In the genomic region with DNA sequence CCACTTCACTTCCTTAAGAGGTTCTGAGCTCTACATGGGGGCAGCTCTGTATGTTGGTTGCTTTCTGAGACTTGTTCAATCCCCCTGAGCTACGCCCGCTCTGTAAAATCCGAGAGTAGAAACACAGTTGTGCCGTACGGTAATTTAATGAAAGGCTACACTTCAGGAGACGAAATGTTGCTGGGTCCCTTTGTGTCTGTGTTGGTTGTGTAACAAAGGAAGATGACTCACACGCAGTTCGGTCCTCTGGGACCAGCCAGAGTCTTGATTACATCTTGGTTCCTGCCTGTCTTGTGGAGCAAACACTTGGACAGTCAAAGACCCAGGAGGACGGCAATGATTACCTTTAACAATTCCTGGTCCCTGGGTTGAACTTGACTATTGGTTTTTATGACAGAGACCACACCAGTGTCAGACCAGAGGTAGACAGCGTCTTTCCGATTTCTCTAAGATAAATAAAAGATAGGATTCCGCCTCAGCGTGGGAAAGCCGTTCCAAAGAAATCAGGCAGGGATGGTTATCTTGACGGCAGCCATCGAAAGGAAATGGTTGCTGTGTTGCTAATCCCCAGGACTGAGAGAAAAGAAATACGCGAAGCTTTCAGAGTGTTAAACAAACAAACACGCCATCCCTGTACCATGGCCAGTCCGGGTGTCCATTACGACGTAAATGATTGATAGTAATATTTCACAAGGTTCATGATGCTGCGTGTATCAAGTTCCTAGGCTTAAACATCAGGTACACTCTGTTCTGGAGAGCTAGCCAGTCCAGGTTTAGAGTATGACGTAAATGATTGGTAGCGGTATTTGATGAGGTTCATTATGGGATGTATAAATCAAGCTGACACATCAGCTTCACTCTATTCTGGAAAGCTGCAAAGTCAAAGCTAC, we compare ENCODE assay signal across 9 mouse cellular contexts. TPM values are rescaled to one million over a fixed set of nuclear protein-coding genes. Genes with fewer than 3 reads are reported as not detected.
DNase-seq lines count a peak whose midpoint lies in the region; ATAC-seq and TF ChIP-seq lines count a peak whose summit lies in the region.
"Had no signal": no experiment of that assay in that cellular context is flagged by ENCODE, and none has a peak within 500 bp of the region (broad histone marks: within the 10 kb centered on the region; RNA-seq: fewer than 3 reads in every experiment).

No protein-coding gene starts in this region.

- DNase-seq in kidney, adult 2 months: peak; percentile 34
- DNase-seq in kidney, postnatal 14 days: no peak
- peak; percentile 55 to 63 for DNase-seq in heart, adult 2 months
- no peak for DNase-seq in layer of hippocampus, postnatal 25 days (ENCODE audit: extremely low spot score in 1 of 2, low spot score in 1 of 2)
- DNase-seq in embryo, embryonic 11 days: no peak
- no peak for DNase-seq in testis, postnatal 14 days (ENCODE audit: low spot score)

- no peaks in the 10 kb centered on the region for H3K36me3 ChIP-seq in kidney, adult 2 months (ENCODE audit: control insufficient read depth, insufficient read depth, low read length)
- no peaks in the 10 kb centered on the region for H3K36me3 ChIP-seq in heart, adult 2 months (ENCODE audit: control insufficient read depth, insufficient read depth, low read length)
- no peaks in the 10 kb centered on the region for H3K36me3 ChIP-seq in limb, embryonic 13.5 days

- H3K27me3 ChIP-seq in kidney, adult 2 months (replicated peaks; ENCODE audit: control insufficient read depth, insufficient read depth, low read length): no peaks in the 10 kb centered on the region
- 0 out of 2 replicates have a peak, but pooled peaks cover 1% of the 10 kb centered on the region for H3K27me3 ChIP-seq in heart, adult 2 months (ENCODE audit: control insufficient read depth, insufficient read depth, low read length)
- H3K27me3 ChIP-seq in limb, embryonic 13.5 days: no peaks in the 10 kb centered on the region; the same call in 1 of the 2 replicates
- H3K27me3 ChIP-seq: CH12.LX had no signal

- WGBS in kidney, adult 2 months: 38% methylated on average over 25 of the region's 25 CpGs
- WGBS in heart, adult 2 months: 32% methylated on average over 25 of the region's 25 CpGs
- WGBS in limb, embryonic 13.5 days: 64% methylated on average over 25 of the region's 25 CpGs

- TF ChIP-seq CTCF in kidney, adult 2 months (conservative IDR thresholded peaks at IDR 0.05; ENCODE audit: insufficient read depth, insufficient read length, low read depth, low read length): no peak
- TF ChIP-seq CTCF in heart, adult 2 months (IDR thresholded peaks at IDR 0.05): no peak

- TF ChIP-seq EP300 in heart, adult 2 months (IDR thresholded peaks at IDR 0.05; ENCODE audit: insufficient read depth, low read depth, low read length): peak; percentile 73

- peaks cover 3% of the 10 kb centered on the region; the same call in 1 of the 2 replicates for H3K4me1 ChIP-seq in kidney, adult 2 months (ENCODE audit: control insufficient read depth, insufficient read depth, low read length)
- H3K4me1 ChIP-seq in heart, adult 2 months (ENCODE audit: control insufficient read depth, insufficient read depth, low read length): peaks cover 3% of the 10 kb centered on the region; the same call in 1 of the 2 replicates
- peaks cover 17% of the 10 kb centered on the region for H3K4me1 ChIP-seq in limb, embryonic 13.5 days

- peak overlapping the region; percentile 43 for H3K4me2 ChIP-seq in limb, embryonic 13.5 days (replicated peaks)

- ATAC-seq in limb, embryonic 13.5 days (ENCODE audit: low FRiP score, low read depth): peak; percentile 78; the same call in 1 of the 2 replicates
- ATAC-seq in neutrophil, adult 5-6 weeks (ENCODE audit: extremely low read depth, insufficient number of reproducible peaks, low FRiP score, poor library complexity, severe bottlenecking): peak; percentile 65

- no peak overlapping the region for H3K4me3 ChIP-seq in kidney, adult 2 months (ENCODE audit: insufficient read depth, low read depth, low read length)
- peak overlapping the region; percentile 27; the same call in 1 of the 2 replicates for H3K4me3 ChIP-seq in heart, adult 2 months
- no peak overlapping the region for H3K4me3 ChIP-seq in limb, embryonic 13.5 days

- H3K79me2 ChIP-seq in heart, adult 2 months (replicated peaks; ENCODE audit: control insufficient read depth, insufficient read depth, low read length): no peaks in the 10 kb centered on the region

- intact Hi-C loops in heart, adult 2 months (cut with DNase I): no loop called here

- no peak overlapping the region for H3K9ac ChIP-seq in heart, adult 2 months (ENCODE audit: low read depth, low read length)
- H3K9ac ChIP-seq in limb, embryonic 13.5 days: no peak overlapping the region

- no peaks in the 10 kb centered on the region for H3K9me3 ChIP-seq in limb, embryonic 13.5 days

- H3K27ac ChIP-seq in kidney, adult 2 months (ENCODE audit: insufficient read depth, low read depth, low read length): peak overlapping the region; percentile 40; the same call in 1 of the 2 replicates
- H3K27ac ChIP-seq in heart, adult 2 months: peak overlapping the region; percentile 69
- no peak overlapping the region for H3K27ac ChIP-seq in limb, embryonic 13.5 days

- TF ChIP-seq POLR2A in kidney, adult 2 months (IDR thresholded peaks at IDR 0.05; ENCODE audit: low read depth, low read length): no peak
- peak; percentile 56; the same call in 1 of the 2 replicates for TF ChIP-seq POLR2A in heart, adult 2 months (IDR thresholded peaks at IDR 0.05; ENCODE audit: insufficient read depth, low read depth, low read length)

RNA-seq across cellular contexts. Expression of gene Mdm1, which starts 20.3 kb away (rescaled TPM):
- polyA plus RNA-seq in kidney, adult 2 months (2012; rRNA removed): 3.3 TPM in 2 replicates
- 1 to 10 TPM; 3.9 to 4.0 TPM for total RNA-seq in heart, adult 2 months (2021)
- polyA plus RNA-seq in heart, adult 2 months (2012; rRNA removed): 3.3 and 5.9 TPM in 2 replicates
- polyA plus RNA-seq in limb, embryonic 13.5 days (2015; fragmentation: Nextera tagmentation; extraction: Ambion mirVana): 37.6 and 38.9 TPM in 2 replicates
- total RNA-seq in neutrophil, adult 5-6 weeks (2017): 67.0 and 74.5 TPM in 2 replicates
- 10 to 100 TPM in 1 of 2 experiments, 1 to 10 TPM in 1; 8.4 to 10.1 TPM for total RNA-seq in layer of hippocampus, postnatal 25 days (2021)

Comparison
In these comparisons a context has a peak if more than half of its experiments do, and no peak if none do; other contexts are left out.
1. DNase-seq: peak in kidney, adult 2 months (single experiment) and heart, adult 2 months (2 of 2); none in kidney, postnatal 14 days (single experiment), layer of hippocampus, postnatal 25 days (0 of 2), embryo, embryonic 11 days (single experiment) and testis, postnatal 14 days (single experiment).